Mouse (Mus musculus): ENCODE results near the gene Adprm. TPM values are rescaled to one million over a fixed set of nuclear protein-coding genes. Genes with fewer than 3 reads are reported as not detected.
A peak's percentile ranks its signal among the peaks of the same experiment; 100 is the strongest.
"Not testable (repeated sequence)": the region's sequence is repeated elsewhere in the genome, so short reads cannot be mapped to it uniquely, and the experiment has no call there.

Adprm gene
- 32.6 and 33.7 TPM in 2 replicates for polyA plus RNA-seq (2015; fragmentation: Nextera tagmentation; extraction: Ambion mirVana)

DNA sequence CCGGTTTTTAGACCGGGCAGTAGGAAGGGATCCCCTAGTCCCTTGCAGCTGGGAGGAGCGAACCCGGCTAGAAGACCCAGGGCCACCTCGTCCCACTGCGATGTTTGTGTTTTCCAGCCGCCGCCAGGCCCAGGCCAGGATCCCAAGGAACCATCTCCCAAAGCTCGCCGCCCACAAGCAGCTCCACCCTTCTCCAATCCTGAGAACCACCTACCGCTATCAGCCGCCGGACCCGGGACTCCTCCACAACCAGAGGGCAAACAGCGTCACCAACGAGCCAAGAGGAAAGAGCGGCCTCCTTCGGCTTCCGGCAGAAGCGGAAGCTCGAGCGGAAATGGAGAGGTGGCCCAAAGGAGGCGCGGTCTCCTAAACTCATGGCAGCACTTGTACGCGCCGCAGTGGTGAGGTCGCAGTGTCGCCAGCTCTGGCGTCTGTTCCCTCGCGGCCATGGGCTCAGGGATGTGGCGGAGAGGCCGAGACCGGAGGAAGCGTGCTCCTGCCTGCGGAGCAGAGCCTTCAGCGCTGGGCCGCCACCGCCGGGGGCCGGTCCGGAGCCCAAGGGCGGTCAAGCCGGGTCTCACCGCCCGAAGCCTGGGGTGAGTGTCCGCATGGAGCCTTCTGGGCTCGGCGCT lies at the start of gene Adprm, which contains the start of gene Sco1:
Adprm (minus strand) TSS at position 274 of the 632 bp plus-strand sequence.
Sco1 (plus strand) TSS at position 350 of the 632 bp plus-strand sequence.
- ATAC-seq (ENCODE audit: low FRiP score, low read depth): peak; percentile 95
- peak within 1 kb of the TSS; percentile 78 for H3K4me3 ChIP-seq
- peaks cover 28% of the 10 kb centered on the region for H3K36me3 ChIP-seq
- no peaks in the 10 kb centered on the region for H3K27me3 ChIP-seq
- H3K27ac ChIP-seq (replicated peaks): peak within 1 kb of the TSS; percentile 83
- peak within 1 kb of the TSS; percentile 77 for H3K9ac ChIP-seq
- peak within 1 kb of the TSS; percentile 70 for H3K4me2 ChIP-seq
- WGBS: 0% methylated on average over 50 of the region's 50 CpGs
- no peaks in the 10 kb centered on the region for H3K9me3 ChIP-seq
- H3K4me1 ChIP-seq (replicated peaks): peaks cover 29% of the 10 kb centered on the region

GRCm38 (mm10) chr11:67101713-67102112 lies 49.3 kb upstream of the Adprm start:
- H3K27me3 ChIP-seq: no peaks in the 10 kb centered on the region; the same call in 1 of the 2 replicates

DNA sequence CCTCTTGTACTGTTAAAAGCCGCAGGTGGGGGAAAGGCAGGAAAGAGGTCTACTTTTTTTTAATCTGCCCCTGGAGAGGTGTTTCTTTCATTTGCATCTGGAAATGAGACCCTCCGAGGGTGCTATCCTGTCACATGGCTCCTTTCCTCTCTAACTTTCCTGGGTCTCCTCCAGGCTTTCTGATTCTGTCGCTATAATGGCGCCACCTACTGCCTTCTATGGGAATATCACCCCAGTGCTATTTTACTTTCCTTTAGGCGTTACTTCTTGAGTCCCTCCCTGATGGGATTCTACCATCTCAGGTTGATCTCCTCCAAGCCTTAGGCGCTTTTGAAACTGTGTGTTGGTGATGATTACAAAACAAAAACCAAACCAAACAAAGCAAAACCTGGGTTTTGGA lies 47.8 kb upstream of the Adprm start:
- Histone ChIP-seq H3K4me3 (no peak overlapping the region), H3K27ac (replicated peaks) (no peak overlapping the region), H3K27me3 (no peaks in the 10 kb centered on the region; the same call in 1 of the 2 replicates), H3K9me3 (no peaks in the 10 kb centered on the region), H3K4me1 (replicated peaks) (no peaks in the 10 kb centered on the region), H3K36me3 (no peaks in the 10 kb centered on the region), H3K9ac (no peak overlapping the region), H3K4me2 (no peak overlapping the region)
- no peak for ATAC-seq (ENCODE audit: low FRiP score, low read depth)
- WGBS: 33% methylated on average over 6 of the region's 6 CpGs

More at GRCm38 (mm10) chr11:67101713-67102112, 49.3 kb upstream of the Adprm start:
- no peaks in the 10 kb centered on the region for H3K4me1 ChIP-seq (replicated peaks)
- 24% methylated on average over 7 of the region's 8 CpGs for WGBS
- no peak overlapping the region for H3K27ac ChIP-seq (replicated peaks)
- H3K4me2 ChIP-seq: no peak overlapping the region
- H3K9ac ChIP-seq: no peak overlapping the region
- H3K36me3 ChIP-seq: no peaks in the 10 kb centered on the region
- H3K4me3 ChIP-seq: no peak overlapping the region
- ATAC-seq (ENCODE audit: low FRiP score, low read depth): no peak
- no peaks in the 10 kb centered on the region for H3K9me3 ChIP-seq

GRCm38 (mm10) chr11:67099241-67099640 lies 46.8 kb upstream of the Adprm start:
- no peak overlapping the region for H3K27ac ChIP-seq (replicated peaks)
- no peaks in the 10 kb centered on the region for H3K4me1 ChIP-seq (replicated peaks)
- no peaks in the 10 kb centered on the region for H3K9me3 ChIP-seq
- H3K36me3 ChIP-seq: no peaks in the 10 kb centered on the region
- H3K27me3 ChIP-seq: no peaks in the 10 kb centered on the region
- ATAC-seq (ENCODE audit: low FRiP score, low read depth): no peak
- H3K9ac ChIP-seq: no peak overlapping the region
- H3K4me3 ChIP-seq: no peak overlapping the region
- 97% methylated on average over 16 of the region's 16 CpGs for WGBS
- H3K4me2 ChIP-seq: no peak overlapping the region

GRCm38 (mm10) chr11:67098427-67098826 lies 46.0 kb upstream of the Adprm start:
- 85% methylated on average over 11 of the region's 11 CpGs for WGBS
- H3K4me1 ChIP-seq (replicated peaks): no peaks in the 10 kb centered on the region
- no peaks in the 10 kb centered on the region for H3K9me3 ChIP-seq

DNA sequence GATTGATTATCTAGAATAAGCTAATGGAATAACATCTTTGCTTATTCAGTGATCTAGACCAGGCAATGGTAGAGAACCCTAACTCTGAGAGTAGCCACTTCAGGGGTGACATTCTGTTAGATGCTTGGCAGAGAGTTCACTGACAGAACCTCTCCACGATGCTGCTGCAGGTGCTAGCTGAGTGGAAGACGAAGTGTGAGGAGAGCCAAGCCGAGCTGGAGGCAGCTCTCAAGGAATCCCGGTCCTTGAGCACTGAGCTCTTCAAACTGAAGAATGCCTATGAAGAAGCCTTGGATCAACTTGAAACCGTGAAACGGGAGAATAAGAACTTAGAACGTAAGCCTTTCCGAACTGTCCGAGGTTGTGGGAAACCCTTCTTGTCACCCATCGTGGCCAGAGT lies 45.3 kb upstream of the Adprm start:
- no peak for ATAC-seq (ENCODE audit: low FRiP score, low read depth)
- Histone ChIP-seq H3K4me3 (no peak overlapping the region), H3K9me3 (no peaks in the 10 kb centered on the region), H3K36me3 (no peaks in the 10 kb centered on the region), H3K4me1 (replicated peaks) (no peaks in the 10 kb centered on the region), H3K27me3 (no peaks in the 10 kb centered on the region), H3K27ac (replicated peaks) (no peak overlapping the region), H3K4me2 (no peak overlapping the region), H3K9ac (no peak overlapping the region)
- WGBS: 95% methylated on average over 10 of the region's 10 CpGs

More at GRCm38 (mm10) chr11:67098427-67098826, 46.0 kb upstream of the Adprm start:
- Histone ChIP-seq H3K27ac (replicated peaks) (no peak overlapping the region), H3K4me3 (no peak overlapping the region), H3K9ac (no peak overlapping the region), H3K36me3 (no peaks in the 10 kb centered on the region), H3K4me2 (no peak overlapping the region), H3K27me3 (no peaks in the 10 kb centered on the region)
- no peak for ATAC-seq (ENCODE audit: low FRiP score, low read depth)

DNA sequence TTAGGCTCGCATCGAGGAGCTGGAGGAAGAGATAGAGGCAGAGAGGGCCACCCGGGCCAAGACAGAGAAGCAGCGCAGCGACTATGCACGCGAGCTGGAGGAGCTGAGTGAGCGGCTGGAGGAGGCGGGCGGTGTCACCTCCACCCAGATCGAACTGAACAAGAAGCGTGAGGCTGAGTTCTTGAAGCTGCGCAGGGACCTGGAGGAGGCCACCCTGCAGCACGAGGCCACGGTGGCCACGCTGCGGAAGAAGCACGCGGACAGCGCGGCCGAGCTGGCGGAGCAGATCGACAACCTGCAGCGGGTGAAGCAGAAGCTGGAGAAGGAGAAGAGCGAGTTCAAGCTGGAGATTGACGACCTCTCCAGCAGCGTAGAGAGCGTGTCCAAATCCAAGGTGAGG lies 42.1 kb upstream of the Adprm start:
- Histone ChIP-seq H3K36me3 (no peaks in the 10 kb centered on the region), H3K4me2 (no peak overlapping the region), H3K9me3 (no peaks in the 10 kb centered on the region), H3K27ac (replicated peaks) (no peak overlapping the region), H3K4me3 (no peak overlapping the region), H3K9ac (no peak overlapping the region), H3K4me1 (replicated peaks) (no peaks in the 10 kb centered on the region), H3K27me3 (no peaks in the 10 kb centered on the region)
- no peak for ATAC-seq (ENCODE audit: low FRiP score, low read depth)
- 81% methylated on average over 29 of the region's 29 CpGs for WGBS

GRCm38 (mm10) chr11:67093652-67094051 lies 41.3 kb upstream of the Adprm start:
- Histone ChIP-seq H3K4me3 (no peak overlapping the region), H3K27ac (replicated peaks) (no peak overlapping the region), H3K4me2 (no peak overlapping the region), H3K27me3 (no peaks in the 10 kb centered on the region), H3K36me3 (no peaks in the 10 kb centered on the region), H3K4me1 (replicated peaks) (no peaks in the 10 kb centered on the region), H3K9me3 (no peaks in the 10 kb centered on the region), H3K9ac (no peak overlapping the region)
- ATAC-seq (ENCODE audit: low FRiP score, low read depth): no peak
- 95% methylated on average over 5 of the region's 5 CpGs for WGBS

GRCm38 (mm10) chr11:67093201-67093600 lies 40.8 kb upstream of the Adprm start:
- Histone ChIP-seq H3K27ac (replicated peaks) (no peak overlapping the region), H3K4me2 (no peak overlapping the region), H3K27me3 (no peaks in the 10 kb centered on the region), H3K9me3 (no peaks in the 10 kb centered on the region), H3K4me1 (replicated peaks) (no peaks in the 10 kb centered on the region), H3K9ac (no peak overlapping the region), H3K36me3 (no peaks in the 10 kb centered on the region), H3K4me3 (no peak overlapping the region)
- 84% methylated on average over 9 of the region's 9 CpGs for WGBS
- ATAC-seq (ENCODE audit: low FRiP score, low read depth): no peak

GRCm38 (mm10) chr11:67092354-67092753 lies 40.0 kb upstream of the Adprm start:
- H3K9me3 ChIP-seq; H3K4me1 ChIP-seq (replicated peaks); H3K4me2 ChIP-seq; H3K27ac ChIP-seq (replicated peaks); H3K27me3 ChIP-seq; H3K4me3 ChIP-seq; H3K36me3 ChIP-seq; H3K9ac ChIP-seq; ATAC-seq (ENCODE audit: low FRiP score, low read depth): not testable (repeated sequence)
- 90% methylated on average over 12 of the region's 12 CpGs for WGBS

GRCm38 (mm10) chr11:67087225-67087624 lies 34.8 kb upstream of the Adprm start:
- Histone ChIP-seq H3K9me3 (no peaks in the 10 kb centered on the region), H3K36me3 (no peaks in the 10 kb centered on the region), H3K4me2 (no peak overlapping the region), H3K9ac (no peak overlapping the region), H3K27ac (replicated peaks) (no peak overlapping the region), H3K4me3 (no peak overlapping the region), H3K27me3 (peaks cover 13% of the 10 kb centered on the region), H3K4me1 (replicated peaks) (0 out of 2 replicates have a peak, but pooled peaks cover 5% of the 10 kb centered on the region)
- WGBS: 90% methylated on average over 12 of the region's 12 CpGs
- ATAC-seq (ENCODE audit: low FRiP score, low read depth): no peak

DNA sequence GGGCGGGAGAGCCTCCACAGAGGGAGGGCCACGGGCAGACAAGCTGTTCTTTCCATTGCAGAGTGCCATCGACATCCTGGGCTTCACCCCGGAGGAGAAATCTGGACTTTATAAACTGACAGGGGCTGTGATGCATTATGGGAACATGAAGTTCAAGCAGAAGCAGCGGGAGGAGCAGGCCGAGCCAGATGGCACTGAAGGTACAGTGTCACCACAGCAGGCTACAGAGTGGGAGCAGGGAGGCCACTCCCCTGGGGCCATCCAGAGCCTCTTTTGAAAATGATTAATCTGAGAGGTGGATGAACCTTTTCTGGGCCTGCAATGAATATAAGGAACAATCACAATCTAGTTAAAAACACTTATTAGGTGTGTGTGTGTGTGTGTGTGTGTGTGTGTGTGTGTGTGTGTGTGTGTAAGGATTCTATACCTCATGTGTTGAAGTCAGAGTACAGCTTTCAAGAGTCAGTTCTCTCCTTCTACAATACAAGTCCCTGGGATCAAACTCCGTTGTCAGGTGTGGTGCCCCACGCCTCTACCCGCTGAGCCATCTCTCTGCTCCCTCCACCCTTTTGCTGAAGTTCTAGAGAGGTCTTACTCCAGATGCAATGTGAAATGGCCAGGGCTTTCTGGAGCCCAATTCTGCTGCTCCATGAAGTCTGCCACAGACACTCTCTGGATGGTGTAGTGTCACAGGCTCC lies 34.2 kb upstream of the Adprm start:
- H3K9ac ChIP-seq: no peak overlapping the region
- no peak for ATAC-seq (ENCODE audit: low FRiP score, low read depth)
- peaks cover 13% of the 10 kb centered on the region for H3K27me3 ChIP-seq
- no peaks in the 10 kb centered on the region for H3K36me3 ChIP-seq
- H3K9me3 ChIP-seq: no peaks in the 10 kb centered on the region
- H3K4me2 ChIP-seq: no peak overlapping the region
- WGBS: 53% methylated on average over 9 of the region's 9 CpGs
- H3K4me3 ChIP-seq: no peak overlapping the region
- no peak overlapping the region for H3K27ac ChIP-seq (replicated peaks)
- 0 out of 2 replicates have a peak, but pooled peaks cover 5% of the 10 kb centered on the region for H3K4me1 ChIP-seq (replicated peaks)
